Mouse (Mus musculus): ENCODE measurements at regions not wholly inside any gene's neighbourhood (a gene's known extent, or its start where the extent isn't known, plus 50 kb on each side); places are given as distances from the start of the nearest gene placed in this dataset.

DNA sequence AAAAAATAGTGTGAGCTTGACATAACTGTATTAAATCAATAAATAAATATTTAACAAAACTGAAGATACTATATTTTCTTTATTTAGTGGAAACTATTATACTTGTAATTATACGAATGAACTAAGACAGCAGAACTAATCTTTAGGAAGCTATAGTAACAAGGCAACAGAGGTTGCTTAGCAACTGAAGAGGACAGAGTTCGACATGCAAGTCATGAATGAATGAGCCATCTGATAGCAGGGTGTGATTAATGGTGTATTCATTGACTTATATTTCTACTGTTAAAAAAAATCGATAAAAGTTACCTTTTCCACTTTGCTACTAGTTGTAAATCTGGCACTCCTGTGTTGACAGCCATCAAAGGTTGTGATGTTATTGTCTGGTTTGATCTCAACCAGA is 557.2 kb upstream of the Cntnap5a start:
- no peaks in the 10 kb centered on the region for H3K4me1 ChIP-seq (ENCODE audit: control insufficient read depth, insufficient read depth, low read length)
- no peak overlapping the region for H3K27ac ChIP-seq (ENCODE audit: low read length)
- H3K36me3 ChIP-seq (ENCODE audit: control insufficient read depth, insufficient read depth, low read length) = no peaks in the 10 kb centered on the region
- no peak for ATAC-seq (ENCODE audit: insufficient number of reproducible peaks, insufficient read depth, low FRiP score, low read depth)
- H3K4me3 ChIP-seq (ENCODE audit: low read depth, low read length) = no peak overlapping the region
- WGBS = 60% methylated on average over 3 of the region's 3 CpGs
- H3K27me3 ChIP-seq (ENCODE audit: control insufficient read depth, insufficient read depth, low read length) = no peaks in the 10 kb centered on the region
- H3K4me2 ChIP-seq (replicated peaks; ENCODE audit: low read depth, low read length) = no peak overlapping the region
- H3K9ac ChIP-seq (replicated peaks; ENCODE audit: low read depth, low read length) = no peak overlapping the region
- H3K9me3 ChIP-seq (ENCODE audit: control insufficient read depth, low read depth, low read length) = no peaks in the 10 kb centered on the region

- peak; percentile 63; the same call in 1 of the 2 replicates for ATAC-seq (ENCODE audit: insufficient number of reproducible peaks, insufficient read depth, low FRiP score, low read depth)
- Histone ChIP-seq H3K4me3 (ENCODE audit: low read depth, low read length) (no peak overlapping the region), H3K9ac (replicated peaks; ENCODE audit: low read depth, low read length) (no peak overlapping the region), H3K9me3 (ENCODE audit: control insufficient read depth, low read depth, low read length) (no peaks in the 10 kb centered on the region), H3K27me3 (ENCODE audit: control insufficient read depth, insufficient read depth, low read length) (no peaks in the 10 kb centered on the region), H3K4me1 (ENCODE audit: control insufficient read depth, insufficient read depth, low read length) (no peaks in the 10 kb centered on the region), H3K27ac (ENCODE audit: low read length) (no peak overlapping the region), H3K4me2 (replicated peaks; ENCODE audit: low read depth, low read length) (no peak overlapping the region), H3K36me3 (ENCODE audit: control insufficient read depth, insufficient read depth, low read length) (no peaks in the 10 kb centered on the region)
- 34% methylated on average over 1 of the region's 1 CpGs for WGBS
These were observed 550.3 kb upstream of the Cntnap5a start for GRCm38 (mm10) chr1:115134298-115134697.

DNA sequence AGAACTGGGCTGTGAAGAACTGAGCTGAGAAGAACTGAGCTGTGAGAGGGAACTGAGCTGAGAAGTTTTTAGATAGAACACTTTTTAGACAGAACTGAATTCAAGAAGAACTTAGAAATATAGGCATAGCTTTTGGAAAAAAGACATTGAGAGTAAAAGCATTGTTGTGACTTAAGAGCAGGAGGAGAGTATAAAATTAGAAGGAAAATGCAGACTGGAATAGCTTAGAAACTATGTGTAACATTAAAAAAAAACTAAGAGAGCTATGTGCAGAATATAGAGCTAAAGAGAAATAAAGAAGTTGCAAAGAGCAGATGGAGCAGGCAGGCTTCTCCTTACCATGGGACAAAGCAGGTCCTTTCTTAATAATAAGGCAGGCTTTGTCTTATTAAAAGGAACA is 540.0 kb upstream of the Cntnap5a start:
- no peaks in the 10 kb centered on the region for H3K4me1 ChIP-seq (ENCODE audit: control insufficient read depth, insufficient read depth, low read length)
- no peak overlapping the region for H3K27ac ChIP-seq (ENCODE audit: low read length)
- H3K27me3 ChIP-seq (ENCODE audit: control insufficient read depth, insufficient read depth, low read length) = no peaks in the 10 kb centered on the region
- H3K9me3 ChIP-seq (ENCODE audit: control insufficient read depth, low read depth, low read length) = no peaks in the 10 kb centered on the region
- no peaks in the 10 kb centered on the region for H3K36me3 ChIP-seq (ENCODE audit: control insufficient read depth, insufficient read depth, low read length)
- ATAC-seq (ENCODE audit: insufficient number of reproducible peaks, insufficient read depth, low FRiP score, low read depth) = no peak
- no peak overlapping the region for H3K4me2 ChIP-seq (replicated peaks; ENCODE audit: low read depth, low read length)
- no peak overlapping the region for H3K4me3 ChIP-seq (ENCODE audit: low read depth, low read length)
- no peak overlapping the region for H3K9ac ChIP-seq (replicated peaks; ENCODE audit: low read depth, low read length)

All from stomach, embryonic 14.5 days (tissue).